Mouse (Mus musculus) embryonic facial prominence, embryonic 12.5 days (tissue): ENCODE data around the gene Cstf1. TPM values are rescaled to one million over a fixed set of nuclear protein-coding genes. Genes with fewer than 3 reads are reported as not detected.

ENCODE experiments used
- ATAC-seq: fragments of 200-750 bp; cut with Nextera tagmentation; 2 replicates; pipeline ENCODE4 v1.8.0; 2017; ENCODE audit not compliant: insufficient number of reproducible peaks, insufficient read depth, low FRiP score, low TSS enrichment
- H3K27ac ChIP-seq: fragments of 300-500 bp; sonication (generic); 2 replicates; pipeline ENCODE4 v1.5.1; 2016; ENCODE audit warnings: mild to moderate bottlenecking
- H3K27me3 ChIP-seq: fragments of 300-500 bp; sonication (generic); 2 replicates; pipeline ENCODE4 v1.6.1; 2016; ENCODE audit warnings: mild to moderate bottlenecking, moderate library complexity
- H3K36me3 ChIP-seq: fragments of 300-500 bp; sonication (generic); 2 replicates; pipeline ENCODE4 v1.6.1; 2016; ENCODE audit warnings: mild to moderate bottlenecking
- H3K4me1 ChIP-seq: fragments of 300-500 bp; sonication (generic); 2 replicates; pipeline ENCODE4 v1.6.1; 2016
- H3K4me2 ChIP-seq: fragments of 300-500 bp; sonication (generic); replicated peaks from 2 replicates; pipeline ENCODE4 v1.6.1; 2016; ENCODE audit warnings: mild to moderate bottlenecking, moderate library complexity
- H3K4me3 ChIP-seq: fragments of 300-500 bp; sonication (generic); 2 replicates; pipeline ENCODE4 v1.5.1; 2016; ENCODE audit warnings: mild to moderate bottlenecking
- H3K9ac ChIP-seq: fragments of 300-500 bp; sonication (generic); 2 replicates; pipeline ENCODE4 v1.6.1; 2016; ENCODE audit warnings: mild to moderate bottlenecking, moderate library complexity
- H3K9me3 ChIP-seq: fragments of 300-500 bp; sonication (generic); 2 replicates; pipeline ENCODE4 v1.6.1; 2016; ENCODE audit warnings: mild to moderate bottlenecking, moderate library complexity
- WGBS: fragments of 180-500 bp; shearing (Covaris S2); methylation state at CpG from one replicate; pipeline ENCODE4 v1.1.7; 2016; 5-methylcytosine and 5-hydroxymethylcytosine counted together
- polyA plus RNA-seq: library from polyadenylated mRNA; unstranded; fragments of >200 nt; fragmentation: Nextera tagmentation; extraction: Ambion mirVana; gene quantifications from 2 replicates; pipeline ENCODE4 v1.2.1, GENCODE M21; 2016

Cstf1 gene
- polyA plus RNA-seq, 1 experiment from 2014 or later, result 44.9 TPM

- Histone ChIP-seq H3K27ac (no peak overlapping the region), H3K36me3 (no peaks in the 10 kb centered on the region), H3K4me1 (peaks cover 10% of the 10 kb centered on the region; the same call in 1 of the 2 replicates), H3K4me2 (peak overlapping the region; percentile 95), H3K4me3 (peak overlapping the region; percentile 64), H3K9me3 (no peaks in the 10 kb centered on the region), H3K27me3 (no peaks in the 10 kb centered on the region), H3K9ac (peak overlapping the region; percentile 64)
- no peak for ATAC-seq
- 11% methylated on average over 31 of the region's 31 CpGs for WGBS
These were observed 24.2 kb upstream of the Cstf1 start for GRCm38 (mm10) chr2:172346034-172346929.

DNA sequence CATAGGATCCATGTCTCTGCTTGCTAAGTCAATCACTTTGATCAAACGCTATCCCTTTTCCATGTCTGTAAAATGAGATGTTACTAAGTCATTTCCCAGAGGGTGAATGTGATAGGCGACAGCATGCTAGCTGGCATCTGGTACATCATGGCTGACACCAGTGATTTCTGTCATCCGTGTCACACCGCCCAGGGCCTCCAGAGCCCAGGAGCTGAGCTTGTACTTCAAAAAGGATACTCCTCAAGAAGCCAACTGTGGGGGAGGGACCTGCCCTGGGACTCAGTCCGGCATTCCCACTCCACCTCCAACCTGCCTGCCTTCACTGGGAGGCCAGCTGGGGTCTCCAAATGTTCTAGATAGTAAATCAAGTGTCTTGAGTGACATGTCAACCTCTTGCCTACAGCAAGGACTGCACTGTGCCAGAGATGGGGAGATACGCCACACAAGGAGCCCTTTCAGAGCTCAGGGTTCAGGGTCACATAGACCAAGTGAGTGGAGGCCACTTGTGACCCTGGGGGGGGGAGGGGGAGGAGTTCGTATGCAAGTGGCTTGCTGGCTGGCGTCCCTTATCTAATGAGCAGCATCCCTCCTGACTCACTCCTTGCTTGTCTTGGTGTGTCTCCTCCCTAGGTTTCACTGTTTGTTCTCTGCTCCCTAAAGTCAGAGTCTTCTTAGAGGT is 23.4 kb upstream of the Cstf1 start:
- peak overlapping the region; percentile 64 for H3K4me3 ChIP-seq
- H3K4me1 ChIP-seq, result peaks cover 10% of the 10 kb centered on the region; the same call in 1 of the 2 replicates
- H3K4me2 ChIP-seq, result peak overlapping the region; percentile 95
- H3K27ac ChIP-seq, result no peak overlapping the region
- H3K36me3 ChIP-seq, result no peaks in the 10 kb centered on the region
- H3K9ac ChIP-seq, result peak overlapping the region; percentile 33; the same call in 1 of the 2 replicates
- H3K27me3 ChIP-seq, result no peaks in the 10 kb centered on the region
- no peak for ATAC-seq
- WGBS, result 49% methylated on average over 8 of the region's 8 CpGs
- no peaks in the 10 kb centered on the region for H3K9me3 ChIP-seq

DNA sequence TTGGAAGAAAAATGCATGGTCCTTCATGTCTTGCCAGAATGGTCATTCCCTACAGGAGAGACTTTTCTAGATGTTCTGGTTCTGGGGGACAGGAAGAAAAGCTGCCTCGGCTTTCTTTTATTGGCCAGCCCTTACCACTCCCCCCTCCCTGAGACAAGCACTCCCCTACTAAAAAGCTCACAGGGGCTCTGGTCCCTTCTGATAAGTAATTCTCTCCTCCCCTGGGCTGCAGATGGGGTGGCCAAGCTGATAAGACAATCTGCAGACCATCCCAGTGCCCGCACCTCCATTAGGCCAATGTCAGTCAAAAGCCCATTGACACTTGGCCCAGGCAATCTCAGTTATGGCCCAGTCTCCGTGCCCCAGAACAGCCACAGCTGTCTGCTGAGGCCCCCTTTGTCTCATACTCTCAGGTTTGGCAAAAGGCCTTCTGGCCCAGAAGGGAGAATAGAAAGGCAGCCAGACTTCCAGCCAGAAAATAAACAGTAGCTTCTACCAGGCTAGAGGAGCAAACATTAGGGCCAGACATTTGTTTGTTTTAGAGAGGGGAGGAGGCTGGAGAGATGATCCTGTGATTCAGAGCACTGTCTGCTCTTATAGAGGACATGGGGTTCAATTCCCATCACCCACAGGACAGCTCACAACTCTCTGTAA is 22.1 kb upstream of the Cstf1 start:
- Histone ChIP-seq H3K36me3 (peaks cover 6% of the 10 kb centered on the region; the same call in 1 of the 2 replicates), H3K9ac (no peak overlapping the region), H3K27ac (0 out of 2 replicates have a peak overlapping the region, but pooled peaks have one; percentile 7), H3K9me3 (no peaks in the 10 kb centered on the region), H3K4me2 (no peak overlapping the region), H3K27me3 (no peaks in the 10 kb centered on the region), H3K4me3 (no peak overlapping the region), H3K4me1 (peaks cover 10% of the 10 kb centered on the region; the same call in 1 of the 2 replicates)
- no peak for ATAC-seq
- 70% methylated on average over 3 of the region's 3 CpGs for WGBS

DNA sequence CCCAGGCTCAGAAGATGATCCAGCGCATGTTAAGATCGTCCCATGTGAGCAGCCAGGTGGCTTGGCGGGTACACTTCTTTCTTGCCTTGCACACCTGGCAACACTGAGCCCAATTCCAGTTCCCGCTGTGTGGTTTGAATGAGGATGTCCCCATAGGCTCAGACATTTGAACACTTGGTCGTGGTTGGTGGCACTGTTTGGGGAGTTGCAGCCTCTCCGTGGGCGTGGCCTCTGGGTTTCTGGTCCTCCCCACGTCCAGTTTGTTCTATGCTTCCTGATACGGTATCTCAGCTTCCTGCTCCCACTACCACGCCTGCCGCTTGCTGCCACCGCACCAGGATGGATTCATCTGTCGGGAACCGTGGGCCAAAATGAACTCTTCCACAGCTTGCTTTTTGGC is 20.7 kb upstream of the Cstf1 start:
- Histone ChIP-seq H3K27ac (no peak overlapping the region), H3K4me2 (no peak overlapping the region), H3K4me1 (peaks cover 7% of the 10 kb centered on the region; the same call in 1 of the 2 replicates), H3K4me3 (no peak overlapping the region), H3K9ac (no peak overlapping the region), H3K9me3 (no peaks in the 10 kb centered on the region), H3K27me3 (no peaks in the 10 kb centered on the region), H3K36me3 (peaks cover 10% of the 10 kb centered on the region; the same call in 1 of the 2 replicates)
- WGBS, result 74% methylated on average over 14 of the region's 14 CpGs
- no peak for ATAC-seq

- H3K9me3 ChIP-seq, result no peaks in the 10 kb centered on the region
- H3K4me3 ChIP-seq, result no peak overlapping the region
- 71% methylated on average over 8 of the region's 8 CpGs for WGBS
- H3K36me3 ChIP-seq, result peaks cover 20% of the 10 kb centered on the region
- no peaks in the 10 kb centered on the region for H3K27me3 ChIP-seq
- H3K27ac ChIP-seq, result no peak overlapping the region
- no peak overlapping the region for H3K4me2 ChIP-seq
- peaks cover 5% of the 10 kb centered on the region; the same call in 1 of the 2 replicates for H3K4me1 ChIP-seq
- no peak for ATAC-seq
- no peak overlapping the region for H3K9ac ChIP-seq
These were observed 19.7 kb upstream of the Cstf1 start for GRCm38 (mm10) chr2:172350773-172351172.

- no peak for ATAC-seq
- 89% methylated on average over 9 of the region's 9 CpGs for WGBS
- no peaks in the 10 kb centered on the region for H3K9me3 ChIP-seq
- no peak overlapping the region for H3K4me3 ChIP-seq
- no peak overlapping the region for H3K9ac ChIP-seq
- no peaks in the 10 kb centered on the region for H3K27me3 ChIP-seq
- H3K4me1 ChIP-seq, result no peaks in the 10 kb centered on the region
- H3K36me3 ChIP-seq, result peaks cover 45% of the 10 kb centered on the region
- no peak overlapping the region for H3K27ac ChIP-seq
- no peak overlapping the region for H3K4me2 ChIP-seq
These were observed 17.3 kb upstream of the Cstf1 start for GRCm38 (mm10) chr2:172353218-172353617.

- H3K4me1 ChIP-seq, result no peaks in the 10 kb centered on the region
- no peak for ATAC-seq
- H3K9ac ChIP-seq, result no peak overlapping the region
- WGBS, result 74% methylated on average over 9 of the region's 9 CpGs
- peaks cover 60% of the 10 kb centered on the region for H3K36me3 ChIP-seq
- no peaks in the 10 kb centered on the region for H3K9me3 ChIP-seq
- H3K4me3 ChIP-seq, result no peak overlapping the region
- H3K27ac ChIP-seq, result no peak overlapping the region
- no peaks in the 10 kb centered on the region for H3K27me3 ChIP-seq
- no peak overlapping the region for H3K4me2 ChIP-seq
These were observed 15.7 kb upstream of the Cstf1 start for GRCm38 (mm10) chr2:172354761-172355160.

GRCm38 (mm10) chr2:172355833-172356232 is 14.6 kb upstream of the Cstf1 start:
- Histone ChIP-seq H3K27ac (no peak overlapping the region), H3K4me2 (no peak overlapping the region), H3K27me3 (no peaks in the 10 kb centered on the region), H3K36me3 (peaks cover 71% of the 10 kb centered on the region), H3K9ac (no peak overlapping the region), H3K4me3 (no peak overlapping the region), H3K4me1 (no peaks in the 10 kb centered on the region), H3K9me3 (no peaks in the 10 kb centered on the region)
- ATAC-seq, result no peak
- 83% methylated on average over 5 of the region's 5 CpGs for WGBS

DNA sequence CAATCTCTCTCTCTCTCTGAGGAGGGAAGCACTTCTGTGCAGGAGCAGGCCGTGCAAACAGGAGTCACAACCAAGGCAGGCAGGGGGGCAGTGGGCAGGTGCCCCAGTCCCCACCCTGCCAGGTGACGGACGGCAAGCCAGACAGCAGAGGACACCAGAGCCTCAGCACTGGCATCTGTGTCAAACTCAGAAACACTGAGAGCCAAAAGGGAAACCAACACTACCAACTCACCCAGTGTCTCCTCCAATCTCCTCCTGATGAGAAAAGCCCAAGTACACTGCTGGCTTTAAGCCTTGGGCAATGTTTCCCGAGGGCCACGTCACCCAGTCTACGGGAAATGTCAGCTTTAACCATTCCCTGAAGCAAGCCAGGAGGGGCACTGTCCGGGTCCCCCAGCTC is 7.3 kb upstream of the Cstf1 start:
- ATAC-seq, result no peak
- Histone ChIP-seq H3K27me3 (no peaks in the 10 kb centered on the region), H3K9ac (no peak overlapping the region), H3K4me1 (no peaks in the 10 kb centered on the region), H3K27ac (no peak overlapping the region), H3K4me3 (no peak overlapping the region), H3K4me2 (no peak overlapping the region), H3K9me3 (no peaks in the 10 kb centered on the region), H3K36me3 (peaks cover 91% of the 10 kb centered on the region)
- 86% methylated on average over 7 of the region's 7 CpGs for WGBS

- Histone ChIP-seq H3K36me3 (peaks cover 50% of the 10 kb centered on the region), H3K9ac (peak overlapping the region; percentile 94), H3K27ac (peak overlapping the region; percentile 80), H3K9me3 (no peaks in the 10 kb centered on the region), H3K4me1 (peaks cover 23% of the 10 kb centered on the region), H3K4me3 (peak overlapping the region; percentile 92), H3K27me3 (no peaks in the 10 kb centered on the region), H3K4me2 (peak overlapping the region; percentile 79)
- WGBS, result under 1% methylated on average over 11 of the region's 11 CpGs
- ATAC-seq, result no peak
These were observed 777 bp downstream of the Cstf1 start for GRCm38 (mm10) chr2:172371258-172371657.

- no peak overlapping the region for H3K27ac ChIP-seq
- H3K9ac ChIP-seq, result no peak overlapping the region
- no peak for ATAC-seq
- peaks cover 6% of the 10 kb centered on the region for H3K4me1 ChIP-seq
- no peaks in the 10 kb centered on the region for H3K9me3 ChIP-seq
- no peaks in the 10 kb centered on the region for H3K27me3 ChIP-seq
- 85% methylated on average over 4 of the region's 4 CpGs for WGBS
- no peak overlapping the region for H3K4me2 ChIP-seq
- no peak overlapping the region for H3K4me3 ChIP-seq
- peaks cover 90% of the 10 kb centered on the region for H3K36me3 ChIP-seq
These were observed 6.1 kb downstream of the Cstf1 start for GRCm38 (mm10) chr2:172376551-172376950.
